Mouse (Mus musculus) CH12.LX (cell line): ENCODE results near the gene Syt15. TPM values are rescaled to one million over a fixed set of nuclear protein-coding genes. Genes with fewer than 3 reads are reported as not detected.

Source experiments
- DNase-seq: peaks from one replicate; pipeline ENCODE4 v3.0.0-alpha.2; 2013; ENCODE audit errors: extremely low read depth
- H3K27ac ChIP-seq: 2 replicates; pipeline ENCODE4 v1.5.1; 2012; ENCODE audit warnings: low read depth, mild to moderate bottlenecking, control low read depth, moderate library complexity; ENCODE audit not compliant: insufficient read depth
- H3K27me3 ChIP-seq: replicated peaks from 2 replicates; pipeline ENCODE3; 2012; ENCODE audit warnings: inconsistent platforms
- H3K36me3 ChIP-seq, 2 experiments: replicated peaks in 1 of 2; 2 replicates each; pipeline versions ENCODE3 to v1.6.1; 2012; ENCODE audit warnings: inconsistent platforms in 1 of 2, low read length in 1 of 2, mild to moderate bottlenecking in 1 of 2, mixed read lengths in 1 of 2, moderate library complexity in 1 of 2; ENCODE audit not compliant: control insufficient read depth in 1 of 2, insufficient read depth in 1 of 2
- H3K4me1 ChIP-seq, 2 experiments: 2 replicates each; pipeline ENCODE4 v1.6.1; 2012; ENCODE audit warnings: inconsistent platforms in 1 of 2, moderate library complexity in 1 of 2; ENCODE audit not compliant: insufficient read depth in 2 of 2, control insufficient read depth in 1 of 2
- H3K4me2 ChIP-seq: 2 replicates; pipeline ENCODE4 v1.6.1; 2012; ENCODE audit warnings: low read depth, mild to moderate bottlenecking, control low read depth; ENCODE audit not compliant: poor library complexity, insufficient read depth, severe bottlenecking
- H3K4me3 ChIP-seq, 3 experiments: fragments of 150-350 bp in 1 of 3; sonication (generic) in 1 of 3; replicated peaks in 1 of 3; 2 replicates each; pipeline versions ENCODE3 to v1.5.1; 2011 to 2012; ENCODE audit warnings: low read depth in 2 of 3, low read length in 2 of 3, mild to moderate bottlenecking in 2 of 3, moderate library complexity in 2 of 3, control low read depth in 1 of 3, improper control_type of control experiment in 1 of 3, inconsistent platforms in 1 of 3, mixed read lengths in 1 of 3; ENCODE audit not compliant: poor library complexity in 1 of 3
- H3K79me2 ChIP-seq: replicated peaks from 2 replicates; pipeline ENCODE4 v1.6.1; 2012; ENCODE audit warnings: mild to moderate bottlenecking, moderate library complexity; ENCODE audit not compliant: control insufficient read depth, poor library complexity, insufficient read depth, severe bottlenecking; ENCODE audit errors: extremely low read depth
- H3K9ac ChIP-seq: 2 replicates; pipeline ENCODE4 v1.6.1; 2012; ENCODE audit warnings: low read depth, mild to moderate bottlenecking, control low read depth, moderate library complexity; ENCODE audit not compliant: insufficient read depth
- H3K9me3 ChIP-seq: replicated peaks from 2 replicates; pipeline ENCODE3; 2012; ENCODE audit warnings: low read length, inconsistent platforms, mixed read lengths
- BHLHE40 ChIP-seq: IDR thresholded peaks from 2 replicates; pipeline ENCODE4 v1.6.1; 2011; ENCODE audit warnings: mild to moderate bottlenecking, low read depth, low read length, improper control_type of control experiment
- CHD1 ChIP-seq: IDR thresholded peaks from 2 replicates; pipeline ENCODE4 v1.6.1; 2012; ENCODE audit warnings: low read depth, low read length, improper control_type of control experiment, inconsistent platforms
- CHD2 ChIP-seq: IDR thresholded peaks from 2 replicates; pipeline ENCODE4 v1.6.1; 2011; ENCODE audit warnings: low read length, improper control_type of control experiment
- CTCF ChIP-seq, 2 experiments: IDR thresholded peaks in 1 of 2; conservative IDR thresholded peaks in 1 of 2; 2 replicates each; pipeline ENCODE4 v1.5.1; 2011 to 2012; ENCODE audit warnings: low read depth in 2 of 2, low read length in 2 of 2, improper control_type of control experiment in 1 of 2, inconsistent platforms in 1 of 2, mild to moderate bottlenecking in 1 of 2, moderate library complexity in 1 of 2
- E2F4 ChIP-seq: IDR thresholded peaks from 2 replicates; pipeline ENCODE4 v1.6.1; 2011; ENCODE audit warnings: low read depth, low read length, improper control_type of control experiment; ENCODE audit not compliant: insufficient replicate concordance
- ELF1 ChIP-seq: IDR thresholded peaks from 2 replicates; pipeline ENCODE4 v1.6.1; 2014; ENCODE audit warnings: low read depth, mild to moderate bottlenecking, inconsistent platforms, low read length, improper control_type of control experiment
- EP300 ChIP-seq: IDR thresholded peaks from 2 replicates; pipeline ENCODE4 v1.6.1; 2011; ENCODE audit warnings: low read length, improper control_type of control experiment
- GABPA ChIP-seq: IDR thresholded peaks from 2 replicates; pipeline ENCODE4 v1.6.1; 2012; ENCODE audit warnings: low read depth, low read length, improper control_type of control experiment, inconsistent platforms; ENCODE audit not compliant: insufficient replicate concordance
- IRF4 ChIP-seq: IDR thresholded peaks from 2 replicates; pipeline ENCODE4 v1.6.1; 2014; ENCODE audit warnings: low read depth, mild to moderate bottlenecking, inconsistent platforms, low read length, improper control_type of control experiment
- JUN ChIP-seq: IDR thresholded peaks from 2 replicates; pipeline ENCODE4 v1.6.1; 2011; ENCODE audit warnings: low read depth, mild to moderate bottlenecking, low read length, improper control_type of control experiment, moderate library complexity; ENCODE audit not compliant: insufficient read depth
- JUND ChIP-seq: conservative IDR thresholded peaks from 2 replicates; pipeline ENCODE4 v1.6.1; 2011; ENCODE audit warnings: low read depth, low read length, improper control_type of control experiment
- KAT2A ChIP-seq: IDR thresholded peaks from 2 replicates; pipeline ENCODE4 v1.6.1; 2012; ENCODE audit warnings: low read length, improper control_type of control experiment, inconsistent platforms; ENCODE audit not compliant: insufficient replicate concordance
- MAX ChIP-seq: IDR thresholded peaks from 2 replicates; pipeline ENCODE4 v1.6.1; 2011; ENCODE audit warnings: low read length, improper control_type of control experiment
- MAZ ChIP-seq: IDR thresholded peaks from 2 replicates; pipeline ENCODE4 v1.6.1; 2012; ENCODE audit warnings: low read depth, mild to moderate bottlenecking, inconsistent platforms, low read length, improper control_type of control experiment, moderate library complexity
- MEF2A ChIP-seq: IDR thresholded peaks from 2 replicates; pipeline ENCODE4 v1.6.1; 2014; ENCODE audit warnings: low read depth, mild to moderate bottlenecking, inconsistent platforms, low read length, improper control_type of control experiment, borderline replicate concordance
- MXI1 ChIP-seq: IDR thresholded peaks from 2 replicates; pipeline ENCODE4 v1.6.1; 2011; ENCODE audit warnings: mild to moderate bottlenecking, low read depth, low read length, improper control_type of control experiment
- MYC ChIP-seq: IDR thresholded peaks from 2 replicates; pipeline ENCODE4 v1.6.1; 2011; ENCODE audit warnings: low read depth, mild to moderate bottlenecking, improper control_type of control experiment, low read length
- NELFE ChIP-seq: IDR thresholded peaks from 2 replicates; pipeline ENCODE4 v1.6.1; 2011; ENCODE audit warnings: low read depth, low read length, improper control_type of control experiment
- NRF1 ChIP-seq: IDR thresholded peaks from 2 replicates; pipeline ENCODE4 v1.6.1; 2014; ENCODE audit warnings: low read depth, mild to moderate bottlenecking, inconsistent platforms, low read length, improper control_type of control experiment, moderate library complexity
- POLR2A ChIP-seq: IDR thresholded peaks from 2 replicates; pipeline ENCODE4 v1.6.1; 2011; ENCODE audit warnings: low read depth, mild to moderate bottlenecking, improper control_type of control experiment, low read length
- POLR2AphosphoS2 ChIP-seq: IDR thresholded peaks from 2 replicates; pipeline ENCODE4 v1.6.1; 2011; ENCODE audit warnings: low read depth, low read length, improper control_type of control experiment
- RCOR1 ChIP-seq: conservative IDR thresholded peaks from 2 replicates; pipeline ENCODE4 v1.6.1; 2012; ENCODE audit warnings: low read depth, mild to moderate bottlenecking, inconsistent platforms, low read length, improper control_type of control experiment
- SIN3A ChIP-seq: IDR thresholded peaks from 2 replicates; pipeline ENCODE4 v1.6.1; 2012; ENCODE audit warnings: low read length, improper control_type of control experiment, inconsistent platforms
- SMC3 ChIP-seq: IDR thresholded peaks from 2 replicates; pipeline ENCODE4 v1.6.1; 2011; ENCODE audit warnings: low read depth, low read length, improper control_type of control experiment
- TBP ChIP-seq: conservative IDR thresholded peaks from 2 replicates; pipeline ENCODE4 v1.6.1; 2011; ENCODE audit warnings: low read depth, low read length, improper control_type of control experiment
- TCF12 ChIP-seq: IDR thresholded peaks from 2 replicates; pipeline ENCODE4 v1.6.1; 2014; ENCODE audit warnings: low read depth, mild to moderate bottlenecking, inconsistent platforms, low read length, improper control_type of control experiment
- USF1 ChIP-seq: IDR thresholded peaks from 2 replicates; pipeline ENCODE4 v1.6.1; 2014; ENCODE audit warnings: low read depth, mild to moderate bottlenecking, inconsistent platforms, low read length, improper control_type of control experiment
- ZC3H11A ChIP-seq: IDR thresholded peaks from 2 replicates; pipeline ENCODE4 v1.6.1; 2012; ENCODE audit warnings: low read depth, mild to moderate bottlenecking, inconsistent platforms, low read length, improper control_type of control experiment
- ZMIZ1 ChIP-seq: IDR thresholded peaks from 2 replicates; pipeline ENCODE4 v1.6.1; 2012; ENCODE audit warnings: low read depth, mild to moderate bottlenecking, inconsistent platforms, low read length, improper control_type of control experiment
- dilution Hi-C: fragments of 300-500 bp; cut with MboI; formaldehyde crosslinking; loops from 2 replicates; pipeline ENCODE4 v1.14.3; 2020; ENCODE audit warnings: low sequenced_read_pairs; ENCODE audit not compliant: extremely low pct_unique_long_range_greater_than_20kb, extremely low pct_ligation_motif_present
- in situ Hi-C: fragments of 300-500 bp; cut with MboI; formaldehyde crosslinking; loops from 3 replicates; pipeline ENCODE4 v1.14.3; 2019; ENCODE audit warnings: low sequenced_read_pairs, low pct_ligation_motif_present, low pct_unique_long_range_greater_than_20kb, mixed read lengths
- polyA plus RNA-seq: library from polyadenylated mRNA; unstranded; fragments of >175 nt; gene quantifications from 2 replicates; pipeline ENCODE4 v1.2.1, GENCODE M21; 2012; ENCODE audit warnings: low read depth; ENCODE audit not compliant: insufficient read length
- total RNA-seq, 2 experiments: library from RNA; depleted of rRNA; stranded (reverse); fragments of 300-350 nt in 1 of 2; fragments of >200 nt in 1 of 2; gene quantifications; 2 replicates each; pipeline ENCODE4 v1.2.3; 2012 to 2014

Syt15 gene
- total and polyA plus RNA-seq, 3 experiments: 0.10 TPM; not detected in 2

DNA sequence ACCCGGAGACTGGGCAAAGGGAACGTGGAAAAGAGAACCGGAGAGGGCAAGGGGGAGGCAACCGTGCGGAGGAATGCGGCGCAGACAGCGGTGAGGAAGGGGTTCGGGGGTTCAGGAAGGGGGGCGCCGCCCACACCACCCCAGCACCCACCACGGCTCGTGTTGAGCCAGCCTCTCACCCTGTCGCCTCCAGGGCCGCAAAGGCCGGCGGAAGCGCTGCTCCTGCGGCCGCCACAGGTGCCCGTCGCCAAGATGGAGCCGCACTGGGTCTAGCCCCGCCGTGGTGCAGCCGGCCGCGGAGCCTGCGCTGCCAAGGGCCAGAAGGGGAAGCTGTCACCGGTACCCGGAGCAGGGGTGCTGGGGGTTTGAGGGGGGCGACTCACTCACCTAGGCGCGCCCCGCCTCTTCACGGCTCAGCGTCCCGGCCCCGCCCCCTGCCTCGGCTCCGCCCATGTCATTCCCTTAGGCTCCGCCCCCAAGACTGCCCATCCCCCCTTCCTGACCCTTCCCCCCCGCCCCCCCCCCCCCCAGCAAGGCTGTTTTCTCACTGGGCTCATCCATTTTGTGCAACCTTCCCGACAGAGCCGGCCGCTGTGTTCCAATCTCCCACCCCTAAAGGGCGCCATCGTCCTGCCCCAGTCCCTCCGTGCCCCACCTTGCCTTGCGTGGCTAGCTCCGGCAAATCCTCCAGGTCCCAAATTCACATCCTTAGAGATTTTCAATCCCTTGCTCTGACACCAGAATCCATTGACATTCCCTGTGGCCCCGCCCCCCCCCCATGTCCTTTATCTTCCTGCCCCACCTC lies 18.0 kb upstream of the Syt15 start, which contains the start of gene Gprin2:
TSS of gene Gprin2 (minus strand) at position 423 of the 805 bp plus-strand sequence.
- no peak for TF ChIP-seq USF1
- no peak for TF ChIP-seq ELF1
- no peak for TF ChIP-seq CHD1
- no peak for TF ChIP-seq BHLHE40
- TF ChIP-seq NELFE: no peak
- no peak for TF ChIP-seq MXI1
- no peak for TF ChIP-seq TBP
- TF ChIP-seq ZMIZ1: no peak
- TF ChIP-seq IRF4: no peak
- TF ChIP-seq TCF12: no peak
- no peak for TF ChIP-seq CHD2
- no peak for TF ChIP-seq MEF2A
- TF ChIP-seq SIN3A: no peak
- no peak for TF ChIP-seq CTCF (conservative IDR thresholded peaks at IDR 0.05 in 1 of 2, IDR thresholded peaks at IDR 0.05 in 1 of 2; ENCODE audit: low read depth in 2 of 2, low read length in 2 of 2)
- TF ChIP-seq NRF1: no peak
- H3K36me3 ChIP-seq: no peaks in the 10 kb centered on the region
- H3K9ac ChIP-seq: no peak within 1 kb of the TSS
- H3K4me3 ChIP-seq: peak within 1 kb of the TSS in 1 of 3 experiments; percentile 57
- no peak within 1 kb of the TSS for H3K27ac ChIP-seq
- H3K9me3 ChIP-seq: no peaks in the 10 kb centered on the region
- peaks cover 0 to 28% of the 10 kb centered on the region in 2 experiments; a peak in 2 of 4 replicates for H3K4me1 ChIP-seq
- in situ Hi-C loops: no loop called here
- peak within 1 kb of the TSS; percentile 27; the same call in 1 of the 2 replicates for H3K4me2 ChIP-seq
- dilution Hi-C loops: no loop called here
- DNase-seq: no peak
- H3K27me3 ChIP-seq: peaks cover 30% of the 10 kb centered on the region
- H3K79me2 ChIP-seq: no peaks in the 10 kb centered on the region

GRCm38 (mm10) chr14:34207996-34208395 lies 11.4 kb upstream of the Syt15 start:
- in situ Hi-C loops: no loop called here
- peak; percentile 81 for DNase-seq
- Histone ChIP-seq H3K9me3 (peaks cover 3% of the 10 kb centered on the region), H3K27ac (no peak overlapping the region), H3K4me2 (peak overlapping the region; percentile 94), H3K27me3 (peaks cover 34% of the 10 kb centered on the region), H3K79me2 (no peaks in the 10 kb centered on the region), H3K4me3 (peak overlapping the region in 2 of 3 experiments; percentile 19 to 35), H3K9ac (no peak overlapping the region), H3K36me3 (no peaks in the 10 kb centered on the region), H3K4me1 (peaks cover 8 to 20% of the 10 kb centered on the region in 2 experiments)
- dilution Hi-C loops: no loop called here
- TF ChIP-seq SMC3: 0 out of 2 replicates have a peak, but pooled peaks have one; percentile 3
- TF ChIP-seq TCF12: peak; percentile 99
- peak; percentile 94 for TF ChIP-seq MEF2A
- TF ChIP-seq POLR2AphosphoS2: no peak
- peak; percentile 98 for TF ChIP-seq JUN
- peak; percentile 57; the same call in 1 of the 2 replicates for TF ChIP-seq MAX
- no peak for TF ChIP-seq GABPA
- TF ChIP-seq IRF4: peak; percentile 87
- no peak for TF ChIP-seq TBP
- TF ChIP-seq RCOR1: peak; percentile 78; the same call in 1 of the 2 replicates
- TF ChIP-seq E2F4: no peak
- TF ChIP-seq KAT2A: no peak
- TF ChIP-seq JUND: peak; percentile 99
- peak; percentile 96 for TF ChIP-seq EP300
- TF ChIP-seq POLR2A: no peak
- TF ChIP-seq SIN3A: peak; percentile 81
- TF ChIP-seq MAZ: peak; percentile 77; the same call in 1 of the 2 replicates
- 0 out of 2 replicates have a peak, but pooled peaks have one; percentile 30 for TF ChIP-seq MYC
- TF ChIP-seq BHLHE40: peak; percentile 61
- TF ChIP-seq ELF1: 0 out of 2 replicates have a peak, but pooled peaks have one; percentile 22
- TF ChIP-seq CHD2: no peak
- no peak; a peak in 1 of 4 replicates for TF ChIP-seq CTCF (conservative IDR thresholded peaks at IDR 0.05 in 1 of 2, IDR thresholded peaks at IDR 0.05 in 1 of 2; ENCODE audit: low read depth in 2 of 2, low read length in 2 of 2)
- TF ChIP-seq ZC3H11A: no peak
